Mouse (Mus musculus): ENCODE data around the gene Mxd1.

DNA sequence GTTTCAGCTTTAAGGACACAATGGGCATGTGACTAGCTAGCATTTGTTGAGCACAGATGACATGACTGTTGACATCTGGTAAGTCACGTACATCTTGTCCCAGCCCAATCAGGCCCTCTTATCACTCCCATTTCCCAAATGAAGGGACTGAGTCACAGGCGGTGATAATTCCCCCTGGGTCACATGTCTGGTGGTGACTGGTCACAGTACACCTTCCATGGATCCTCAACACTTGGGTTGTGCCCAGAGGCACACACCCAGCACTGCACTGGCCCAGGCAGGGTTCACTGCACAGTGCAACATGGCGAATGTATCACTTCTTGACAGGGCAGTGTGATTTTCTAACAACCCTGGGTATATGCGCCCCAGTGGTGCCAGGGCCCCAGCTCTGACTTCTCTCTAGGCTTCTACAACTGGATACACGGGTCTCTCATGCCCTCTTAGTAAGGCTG, 70.2 kb downstream of the Mxd1 start:
- TF ChIP-seq CTCF (IDR thresholded peaks at IDR 0.05; ENCODE audit: low read depth) (no peak), EP300 (IDR thresholded peaks at IDR 0.05; ENCODE audit: low read depth) (peak; percentile 72)
